Mouse (Mus musculus) heart, adult 2 months (tissue): ENCODE results near the gene Filip1. TPM values are rescaled to one million over a fixed set of nuclear protein-coding genes. Genes with fewer than 3 reads are reported as not detected.

Experiments
- DNase-seq, 2 experiments: peaks; one replicate each; pipeline ENCODE4 v3.0.0; 2021
- H3K27ac ChIP-seq: fragments of 200-600 bp; 2 replicates; pipeline ENCODE4 v1.8.1; 2022
- H3K27me3 ChIP-seq: fragments of 200-500 bp; 2 replicates; pipeline ENCODE4 v1.6.1; 2012; ENCODE audit warnings: mild to moderate bottlenecking, low read length, inconsistent platforms, mixed read lengths; ENCODE audit not compliant: control insufficient read depth, insufficient read depth
- H3K36me3 ChIP-seq: fragments of 200-500 bp; 2 replicates; pipeline ENCODE4 v1.6.1; 2012; ENCODE audit warnings: low read length, inconsistent platforms; ENCODE audit not compliant: control insufficient read depth, insufficient read depth
- H3K4me1 ChIP-seq: fragments of 200-500 bp; 2 replicates; pipeline ENCODE4 v1.6.1; 2011; ENCODE audit warnings: low read length; ENCODE audit not compliant: control insufficient read depth, insufficient read depth
- H3K4me3 ChIP-seq: fragments of 200-600 bp; 2 replicates; pipeline ENCODE4 v1.8.1; 2022
- H3K79me2 ChIP-seq: fragments of 200-500 bp; replicated peaks from 2 replicates; pipeline ENCODE4 v1.6.1; 2012; ENCODE audit warnings: mild to moderate bottlenecking, inconsistent platforms, low read length, moderate library complexity, mixed read lengths; ENCODE audit not compliant: control insufficient read depth, insufficient read depth
- H3K9ac ChIP-seq: fragments of 200-500 bp; 2 replicates; pipeline ENCODE4 v1.6.1; 2012; ENCODE audit warnings: low read depth, mild to moderate bottlenecking, control low read depth, inconsistent platforms, low read length, mixed read lengths
- CTCF ChIP-seq: fragments of 200-600 bp; IDR thresholded peaks from 2 replicates; pipeline ENCODE4 v1.8.1; 2022; ENCODE audit warnings: antibody characterized with exemption, mild to moderate bottlenecking, moderate library complexity
- EP300 ChIP-seq: fragments of 200-500 bp; IDR thresholded peaks from 2 replicates; pipeline ENCODE4 v1.6.1; 2011; ENCODE audit warnings: low read depth, low read length, control low read depth; ENCODE audit not compliant: insufficient read depth
- POLR2A ChIP-seq: fragments of 200-500 bp; IDR thresholded peaks from 2 replicates; pipeline ENCODE4 v1.6.1; 2011; ENCODE audit warnings: mild to moderate bottlenecking, low read depth, low read length, control low read depth; ENCODE audit not compliant: insufficient read depth
- WGBS: fragments of 180-500 bp; shearing (Covaris S2); methylation state at CpG from one replicate; pipeline ENCODE4 v1.1.7; 2018; 5-methylcytosine and 5-hydroxymethylcytosine counted together
- intact Hi-C: fragments of 180-260 bp; cut with DNase I; formaldehyde crosslinking; loops from one replicate; pipeline ENCODE4 v1.15.1; 2025
- polyA plus RNA-seq: library from polyadenylated mRNA; depleted of rRNA; stranded (reverse); fragments of >200 nt; gene quantifications from 2 replicates; pipeline ENCODE4 v1.2.3, GENCODE M21; 2012
- total RNA-seq, 2 experiments: library from RNA; stranded (reverse); gene quantifications; 2 replicates each; pipeline ENCODE4 v1.2.3; 2021

Gene Filip1
- total and polyA plus RNA-seq, 3 experiments: 18.8 to 126 (median 91.1) TPM

DNA sequence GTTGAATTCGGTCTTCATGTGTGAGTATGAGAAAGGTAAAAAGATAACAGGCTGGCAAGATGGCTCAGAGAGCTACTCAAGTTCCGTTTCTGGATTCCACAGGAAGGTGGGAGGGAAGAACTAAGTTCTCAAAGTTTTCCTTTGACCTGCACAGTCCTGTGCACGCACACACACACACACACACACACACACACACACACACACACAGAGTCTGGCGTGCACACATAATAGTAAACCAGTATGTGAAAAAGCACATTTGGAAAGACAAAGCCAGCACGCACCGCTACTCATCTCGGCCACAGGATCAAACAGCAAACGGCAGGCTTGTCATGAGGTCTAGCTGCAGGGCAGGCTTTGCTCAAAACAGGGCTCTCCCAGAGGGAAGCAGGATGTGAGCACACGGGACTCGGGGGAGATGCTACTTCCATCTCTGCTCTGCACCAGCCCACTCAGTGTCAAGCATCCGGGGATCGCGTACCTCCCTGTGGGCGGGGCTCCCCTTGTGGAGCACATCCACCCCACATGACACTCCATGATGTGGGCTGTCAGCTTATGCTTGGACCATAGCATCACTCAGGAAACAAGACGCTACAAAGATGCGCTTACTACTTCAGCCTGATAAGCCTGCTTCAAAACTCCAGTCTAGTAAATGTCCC is 50.9 kb downstream of the Filip1 start:
- Histone ChIP-seq H3K79me2 (peaks cover 6% of the 10 kb centered on the region), H3K27ac (peak overlapping the region; percentile 90), H3K27me3 (no peaks in the 10 kb centered on the region), H3K4me1 (peaks cover 26% of the 10 kb centered on the region), H3K9ac (peak overlapping the region; percentile 43), H3K4me3 (peak overlapping the region; percentile 37), H3K36me3 (peaks cover 27% of the 10 kb centered on the region)
- TF ChIP-seq POLR2A: peak; percentile 79
- TF ChIP-seq CTCF: peak; percentile 14; the same call in 1 of the 2 replicates
- TF ChIP-seq EP300: peak; percentile 61
- DNase-seq: peak; percentile 81 to 86
- intact Hi-C loops: loop anchor here (2.0 to 10.0 kb wide), 2 partner anchors 15 to 203 kb away; partner anchors contain the start of gene Myo6
- 16% methylated on average over 16 of the region's 16 CpGs for WGBS

- Histone ChIP-seq H3K79me2 (peaks cover 9% of the 10 kb centered on the region), H3K4me1 (peaks cover 26% of the 10 kb centered on the region), H3K9ac (no peak overlapping the region), H3K4me3 (no peak overlapping the region; the same call in 1 of the 2 replicates), H3K27ac (peak overlapping the region; percentile 90), H3K27me3 (no peaks in the 10 kb centered on the region), H3K36me3 (peaks cover 31% of the 10 kb centered on the region)
- 53% methylated on average over 6 of the region's 6 CpGs for WGBS
- DNase-seq: no peak
- TF ChIP-seq CTCF (no peak), POLR2A (no peak), EP300 (no peak)
- intact Hi-C loops: loop anchor here (10.0 kb wide), 1 partner anchor 204 kb away; the partner anchor contains the start of gene Myo6
Observed at GRCm38 (mm10) chr9:79960453-79960852, 52.2 kb downstream of the Filip1 start.

GRCm38 (mm10) chr9:79958395-79958794 is 54.3 kb downstream of the Filip1 start:
- Histone ChIP-seq H3K4me3 (no peak overlapping the region), H3K27ac (no peak overlapping the region), H3K36me3 (peaks cover 35% of the 10 kb centered on the region), H3K79me2 (peaks cover 9% of the 10 kb centered on the region), H3K27me3 (no peaks in the 10 kb centered on the region), H3K4me1 (peaks cover 19% of the 10 kb centered on the region), H3K9ac (no peak overlapping the region)
- intact Hi-C loops: no loop called here
- TF ChIP-seq EP300: no peak
- no peak for TF ChIP-seq CTCF
- DNase-seq: no peak
- 50% methylated on average over 3 of the region's 3 CpGs for WGBS

DNA sequence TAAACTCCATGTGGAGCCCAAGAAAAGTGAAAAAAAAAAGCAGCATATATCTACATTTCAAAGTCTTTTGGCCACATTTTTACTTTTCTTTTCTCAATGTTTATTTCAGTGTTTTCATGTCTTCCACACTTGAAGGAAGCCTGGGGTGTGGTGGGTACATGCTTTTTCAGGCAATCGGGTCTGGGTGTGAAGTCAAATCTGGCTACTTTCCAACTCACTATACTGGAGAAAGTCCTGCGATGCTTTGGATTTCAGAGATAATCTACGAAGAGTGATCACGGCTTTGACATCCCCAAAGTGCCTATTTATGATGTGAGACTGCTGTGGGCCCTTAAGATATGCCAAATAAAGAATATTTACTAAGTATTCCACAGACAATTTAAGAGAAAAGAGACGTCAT is 57.7 kb downstream of the Filip1 start:
- 34% methylated on average over 5 of the region's 5 CpGs for WGBS
- TF ChIP-seq POLR2A: no peak
- TF ChIP-seq CTCF: no peak
- TF ChIP-seq EP300: no peak
- H3K4me3 ChIP-seq: no peak overlapping the region
- intact Hi-C loops: no loop called here
- peaks cover 53% of the 10 kb centered on the region for H3K36me3 ChIP-seq
- H3K27ac ChIP-seq: no peak overlapping the region; the same call in 1 of the 2 replicates
- H3K4me1 ChIP-seq: peaks cover 20% of the 10 kb centered on the region
- no peak for DNase-seq
- peaks cover 9% of the 10 kb centered on the region for H3K79me2 ChIP-seq
- H3K27me3 ChIP-seq: no peaks in the 10 kb centered on the region
- H3K9ac ChIP-seq: no peak overlapping the region

DNA sequence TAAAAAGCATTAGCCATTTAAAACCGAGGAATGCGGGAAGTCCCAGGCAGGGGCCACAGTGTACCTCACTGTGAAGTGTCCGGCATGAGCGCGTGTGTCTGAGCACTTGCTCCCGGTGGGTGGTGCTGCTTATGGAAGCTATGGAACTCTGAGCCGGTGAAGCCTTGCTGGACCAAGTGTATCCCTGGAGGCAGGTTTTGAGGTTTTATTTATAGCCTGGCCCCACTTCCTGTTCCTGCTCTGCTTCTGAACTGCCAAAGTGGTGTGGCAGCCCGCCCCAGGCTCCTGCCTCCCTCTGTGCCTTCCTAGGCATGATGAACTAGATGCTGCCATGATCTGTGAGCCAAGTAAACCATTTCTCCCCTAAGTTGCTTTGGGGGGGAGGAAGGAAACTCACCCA is 60.7 kb downstream of the Filip1 start:
- Histone ChIP-seq H3K4me3 (peak overlapping the region; percentile 17; the same call in 1 of the 2 replicates), H3K36me3 (peaks cover 40% of the 10 kb centered on the region), H3K27me3 (no peaks in the 10 kb centered on the region), H3K4me1 (peaks cover 22% of the 10 kb centered on the region), H3K79me2 (peaks cover 7% of the 10 kb centered on the region), H3K9ac (no peak overlapping the region), H3K27ac (peak overlapping the region; percentile 76)
- 0 out of 2 replicates have a peak, but pooled peaks have one; percentile 6 for TF ChIP-seq CTCF
- TF ChIP-seq POLR2A: 0 out of 2 replicates have a peak, but pooled peaks have one; percentile 29
- TF ChIP-seq EP300: peak; percentile 73
- DNase-seq: peak; percentile 61 to 71
- intact Hi-C loops: loop anchor here (2.0 kb wide), 2 partner anchors 15 to 25 kb away; no protein-coding TSS in a partner anchor
- WGBS: 13% methylated on average over 8 of the region's 8 CpGs

- H3K9ac ChIP-seq: no peak overlapping the region
- peaks cover 20% of the 10 kb centered on the region for H3K4me1 ChIP-seq
- peaks cover 5% of the 10 kb centered on the region for H3K79me2 ChIP-seq
- intact Hi-C loops: loop anchor here (2.0 kb wide), 1 partner anchor 15 kb away; no protein-coding TSS in a partner anchor
- WGBS: 78% methylated on average over 5 of the region's 5 CpGs
- H3K27me3 ChIP-seq: no peaks in the 10 kb centered on the region
- TF ChIP-seq EP300 (no peak), POLR2A (no peak), CTCF (no peak)
- no peak for DNase-seq
- H3K27ac ChIP-seq: peak overlapping the region; percentile 76
- peak overlapping the region; percentile 17; the same call in 1 of the 2 replicates for H3K4me3 ChIP-seq
- peaks cover 36% of the 10 kb centered on the region for H3K36me3 ChIP-seq
Observed at GRCm38 (mm10) chr9:79951339-79951738, 61.3 kb downstream of the Filip1 start.
